Mouse (Mus musculus): ENCODE results near the gene Olfr457.
"Not testable (repeated sequence)": the region's sequence is repeated elsewhere in the genome, so short reads cannot be mapped to it uniquely, and the experiment has no call there.

Olfr457 gene

GRCm38 (mm10) chr6:42476235-42476634 lies at the start of gene Olfr457:
Gene Olfr457, minus strand, starts transcription at chr6:42476335.
- no peak for DNase-seq (ENCODE audit: low read depth, low spot score)

DNA sequence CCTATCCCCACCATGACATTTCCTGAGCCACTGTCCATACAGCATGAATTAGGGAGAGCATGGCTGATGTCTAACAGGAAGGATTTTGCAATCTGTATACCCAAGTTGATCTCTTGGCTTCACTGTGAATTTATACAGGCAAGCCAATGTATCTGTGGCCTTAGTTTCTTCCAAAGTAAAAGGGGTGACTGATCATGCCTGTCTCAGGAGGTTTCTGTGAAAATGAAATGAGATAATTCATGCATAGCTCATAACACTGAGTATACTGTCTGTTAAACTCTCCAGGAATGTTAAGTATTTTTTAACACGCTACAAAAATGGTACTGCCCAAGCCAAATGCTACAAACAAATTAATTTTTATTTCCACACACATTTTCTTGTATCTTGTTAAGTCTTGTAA lies 37.3 kb upstream of the Olfr457 start:
- DNase-seq (ENCODE audit: low read depth, low spot score), result no peak

- DNase-seq (ENCODE audit: low read depth, low spot score), result peak; percentile 2
Observed at GRCm38 (mm10) chr6:42509311-42509710, 33.2 kb upstream of the Olfr457 start.

DNA sequence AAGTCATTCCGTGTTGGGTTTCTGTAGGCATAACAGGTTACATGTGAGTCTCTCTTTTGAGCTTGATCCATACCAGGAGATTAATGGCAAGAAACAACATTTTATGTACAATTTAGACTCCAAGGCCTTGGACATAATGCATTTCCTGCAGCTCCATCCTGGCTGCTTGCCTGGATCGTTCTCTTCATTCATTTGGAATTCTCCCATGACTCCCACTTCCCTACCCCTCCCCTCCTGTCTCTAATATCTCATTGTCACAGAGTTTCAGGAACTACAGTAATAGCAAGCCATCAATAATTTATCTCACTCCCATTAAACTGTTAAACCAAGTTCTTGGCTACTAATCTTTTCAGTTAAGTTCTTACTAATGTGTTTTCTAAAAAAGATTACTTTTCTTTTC lies 27.3 kb upstream of the Olfr457 start:
- DNase-seq (ENCODE audit: low read depth, low spot score), result peak; percentile 2

- DNase-seq (ENCODE audit: low read depth, low spot score), result no peak
Observed at GRCm38 (mm10) chr6:42489731-42490130, 13.6 kb upstream of the Olfr457 start.

DNA sequence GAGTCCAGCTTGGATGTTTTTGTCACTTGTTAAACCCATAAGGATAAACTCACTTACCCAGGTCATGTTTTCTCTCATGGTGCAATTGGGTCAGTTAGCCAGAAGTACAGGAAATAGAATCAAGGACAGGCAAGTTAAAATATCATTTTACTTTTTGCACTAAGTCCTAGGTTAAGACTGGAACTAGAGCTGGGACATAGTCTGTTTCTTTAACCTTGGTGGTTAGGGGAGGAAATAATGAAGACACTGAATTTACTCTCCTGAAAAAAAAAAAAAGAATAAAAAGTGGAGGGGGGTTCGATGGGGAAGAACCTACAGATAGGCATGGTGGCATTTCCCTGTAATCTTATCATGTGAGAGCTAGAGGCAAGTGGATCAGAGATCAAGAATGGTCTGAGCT lies 11.0 kb upstream of the Olfr457 start, which contains the start of gene Olfr456:
TSS of gene Olfr456 (minus strand) at position 101 of the 400 bp plus-strand sequence.
- no peak for DNase-seq (ENCODE audit: low read depth, low spot score)

DNA sequence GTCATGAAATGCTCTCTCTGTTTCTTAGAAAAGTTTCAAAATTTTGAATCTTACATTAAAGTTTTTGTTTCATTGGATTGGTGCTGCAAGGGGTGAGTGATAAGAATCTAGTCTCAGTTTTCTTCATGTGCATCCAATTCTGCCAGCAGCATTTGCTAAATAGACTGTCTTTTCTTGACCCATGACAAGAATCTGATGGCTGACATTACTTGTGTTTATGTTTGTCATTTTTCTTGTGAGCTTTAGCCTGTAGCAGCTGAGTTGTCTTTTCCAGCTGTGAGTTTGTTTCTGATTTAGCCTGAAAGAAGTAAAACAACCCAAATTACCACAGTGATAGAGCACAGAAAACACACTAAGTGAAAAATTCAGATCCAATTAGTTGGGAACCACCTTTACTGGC lies 8.5 kb upstream of the Olfr457 start:
- DNase-seq (ENCODE audit: low read depth, low spot score), result no peak

DNA sequence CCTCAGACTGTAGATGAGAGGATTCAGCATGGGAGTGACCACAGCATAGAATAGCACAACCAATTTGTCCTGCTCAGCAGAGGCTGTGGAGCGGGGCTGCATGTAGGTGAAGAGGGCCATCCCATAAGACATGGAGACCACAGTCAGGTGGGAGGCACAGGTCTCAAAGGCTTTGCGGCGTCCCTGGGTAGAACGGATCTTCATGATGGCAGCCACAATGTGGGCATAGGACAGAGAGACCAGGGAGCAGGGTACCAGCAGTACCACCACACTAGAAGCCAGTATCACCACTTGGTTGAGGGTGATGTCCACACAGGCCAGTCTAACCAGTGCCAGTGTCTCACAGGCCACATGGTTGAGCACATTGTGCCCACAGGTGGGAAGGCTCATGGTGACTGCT lies 4.8 kb downstream of the Olfr457 start:
- not testable (repeated sequence) for DNase-seq (ENCODE audit: low read depth, low spot score)

- no peak for DNase-seq (ENCODE audit: low read depth, low spot score)
Observed at GRCm38 (mm10) chr6:42470542-42470941, 5.6 kb downstream of the Olfr457 start.

GRCm38 (mm10) chr6:42465096-42465495 lies 11.0 kb downstream of the Olfr457 start, which contains the start of gene Olfr458:
Gene Olfr458, minus strand, starts transcription at chr6:42465196.
- DNase-seq (ENCODE audit: low read depth, low spot score), result no peak

- DNase-seq (ENCODE audit: low read depth, low spot score), result no peak
Observed at GRCm38 (mm10) chr6:42447381-42447780, 28.8 kb downstream of the Olfr457 start.

DNA sequence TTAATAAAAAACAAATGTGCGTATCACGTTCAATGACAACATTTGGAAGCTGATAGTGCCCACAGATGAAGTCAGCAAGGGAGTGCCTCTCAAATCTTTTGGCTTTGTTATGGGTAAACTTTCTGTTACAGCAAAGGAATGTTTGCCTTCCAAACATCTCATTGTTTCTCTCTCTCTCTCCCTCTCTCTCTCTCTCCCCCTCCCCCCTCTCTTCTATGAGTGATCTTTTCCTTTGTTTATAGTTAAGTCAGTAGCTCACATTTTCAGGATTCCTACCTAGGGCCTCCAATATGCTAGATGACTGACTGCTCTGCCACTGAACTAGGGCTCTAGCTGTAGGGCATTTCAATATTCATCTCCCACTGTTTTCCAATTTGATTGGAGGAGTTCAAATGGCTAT lies 31.6 kb downstream of the Olfr457 start:
- DNase-seq (ENCODE audit: low read depth, low spot score), result no peak

DNA sequence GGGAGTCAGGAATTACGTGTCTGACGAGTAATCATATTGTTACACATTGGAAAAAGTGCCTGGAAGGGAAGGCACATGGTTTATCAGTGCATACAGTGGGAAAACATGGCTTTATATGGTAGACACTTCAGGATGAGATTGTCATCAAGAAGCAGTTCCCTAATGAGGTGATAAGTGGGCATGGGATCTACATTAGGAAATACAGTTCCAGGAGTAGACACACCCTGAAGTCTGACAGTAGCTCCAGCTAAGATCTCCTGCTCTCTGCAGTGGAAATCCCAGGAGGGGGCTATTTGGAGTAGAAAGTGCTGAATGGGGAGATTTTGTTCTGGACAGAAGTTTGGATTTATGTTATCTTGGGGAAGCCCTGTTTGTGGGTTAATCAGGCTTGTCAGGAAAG lies 34.7 kb downstream of the Olfr457 start:
- DNase-seq (ENCODE audit: low read depth, low spot score), result no peak

DNA sequence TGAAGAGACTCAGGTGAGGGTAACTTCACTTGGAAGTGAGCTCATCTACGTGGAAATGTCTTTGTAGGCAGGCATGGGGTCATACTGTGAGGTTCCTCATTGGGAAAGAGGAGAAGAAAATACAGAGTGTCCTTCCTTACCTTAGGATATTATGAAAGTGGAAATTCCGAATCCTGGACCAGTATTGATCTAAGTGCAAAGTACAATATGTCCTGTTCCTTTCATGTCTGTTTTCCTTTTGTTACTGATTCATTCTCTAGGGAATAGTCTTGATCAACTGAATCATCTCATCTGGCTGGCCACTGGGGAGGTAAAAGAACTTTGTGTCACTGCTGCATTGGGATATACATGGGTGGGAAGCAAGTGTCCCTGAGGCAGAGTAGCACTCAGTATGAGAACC lies 40.6 kb downstream of the Olfr457 start:
- DNase-seq (ENCODE audit: low read depth, low spot score), result no peak

- DNase-seq (ENCODE audit: low read depth, low spot score), result no peak
Observed at GRCm38 (mm10) chr6:42434446-42434845, 41.7 kb downstream of the Olfr457 start, which contains the start of gene Tas2r126. Gene Tas2r126, plus strand, starts transcription at chr6:42434535.

GRCm38 (mm10) chr6:42433554-42433953 lies 42.6 kb downstream of the Olfr457 start:
- DNase-seq (ENCODE audit: low read depth, low spot score), result no peak

DNA sequence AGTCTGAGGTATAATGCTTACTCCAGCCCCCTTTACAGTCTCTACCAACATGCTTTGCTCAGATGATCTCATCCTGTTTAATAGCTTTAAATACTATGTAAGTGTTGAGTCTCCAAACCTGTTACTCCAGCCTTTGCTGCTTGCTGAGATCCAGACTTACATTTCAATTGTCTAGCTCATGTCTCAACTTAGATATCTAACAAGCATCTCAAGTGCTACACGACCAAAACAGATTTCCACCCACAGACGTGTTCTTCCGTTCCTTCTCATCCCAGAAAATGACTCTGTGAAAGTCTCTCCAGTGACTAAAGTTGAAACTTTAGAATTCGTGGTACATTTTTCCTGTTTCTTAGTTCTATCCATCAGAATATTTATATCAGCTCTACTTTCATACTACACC lies 49.8 kb downstream of the Olfr457 start:
- peak; percentile 56 for DNase-seq (ENCODE audit: low read depth, low spot score)

GRCm38 (mm10) chr6:42424472-42424871 lies 51.7 kb downstream of the Olfr457 start:
- no peak for DNase-seq (ENCODE audit: low read depth, low spot score)

- no peak for DNase-seq (ENCODE audit: low read depth, low spot score)
Observed at GRCm38 (mm10) chr6:42421439-42421838, 54.7 kb downstream of the Olfr457 start.

DNA sequence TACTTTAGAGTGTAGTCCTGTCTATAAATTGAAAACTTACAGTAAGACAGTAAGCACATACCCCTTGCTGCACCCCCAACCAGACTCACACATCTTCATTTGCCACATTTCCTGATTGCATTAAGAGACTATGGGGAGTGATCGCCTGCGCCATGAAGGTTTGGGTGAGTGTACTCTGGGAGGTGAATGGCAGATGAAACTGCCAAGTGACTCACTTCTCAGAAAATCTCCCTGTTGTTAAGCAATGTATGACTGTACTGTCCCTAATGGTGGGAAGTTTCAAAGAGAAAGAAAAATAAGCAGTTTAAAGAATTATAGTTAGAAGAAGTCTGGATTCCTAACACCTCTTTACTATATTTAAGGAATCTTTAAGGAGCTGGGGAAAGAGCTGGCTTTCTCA lies 56.7 kb downstream of the Olfr457 start:
- peak; percentile 51 for DNase-seq (ENCODE audit: low read depth, low spot score)

Measured in brain, adult 2 months (tissue).